Mouse (Mus musculus) limb, embryonic 11.5 days (tissue): ENCODE measurements around the gene Rpp30. TPM values are rescaled to one million over a fixed set of nuclear protein-coding genes. Genes with fewer than 3 reads are reported as not detected.

Source experiments
- ATAC-seq: fragments of 200-750 bp; cut with Nextera tagmentation; 2 replicates; pipeline ENCODE4 v1.8.0; 2017; ENCODE audit warnings: low read depth; ENCODE audit not compliant: insufficient number of reproducible peaks, low FRiP score, low TSS enrichment
- DNase-seq: peaks from one replicate; pipeline ENCODE4 v3.0.0-alpha.2; 2015; ENCODE audit warnings: low spot score
- H3K27ac ChIP-seq: fragments of 300-500 bp; sonication (generic); replicated peaks from 2 replicates; pipeline ENCODE4 v1.5.1; 2014; ENCODE audit warnings: low read depth, mild to moderate bottlenecking, low read length
- H3K27me3 ChIP-seq: fragments of 300-500 bp; sonication (generic); 2 replicates; pipeline ENCODE4 v1.6.1; 2014; ENCODE audit warnings: mild to moderate bottlenecking, low read length, mixed read lengths; ENCODE audit not compliant: control insufficient read depth, insufficient read depth
- H3K36me3 ChIP-seq: fragments of 300-500 bp; sonication (generic); 2 replicates; pipeline ENCODE4 v1.6.1; 2014; ENCODE audit warnings: mild to moderate bottlenecking, low read length, moderate library complexity, mixed read lengths; ENCODE audit not compliant: control insufficient read depth, insufficient read depth
- H3K4me1 ChIP-seq: fragments of 300-500 bp; sonication (generic); 2 replicates; pipeline ENCODE4 v1.6.1; 2014; ENCODE audit warnings: low read length, mixed read lengths; ENCODE audit not compliant: control insufficient read depth, insufficient read depth
- H3K4me2 ChIP-seq: fragments of 300-500 bp; sonication (generic); 2 replicates; pipeline ENCODE4 v1.6.1; 2014; ENCODE audit warnings: low read depth, mild to moderate bottlenecking, moderate library complexity; ENCODE audit not compliant: severe bottlenecking
- H3K4me3 ChIP-seq: fragments of 300-500 bp; sonication (generic); 2 replicates; pipeline ENCODE4 v1.5.1; 2014; ENCODE audit warnings: low read depth, low read length
- H3K9ac ChIP-seq: fragments of 300-500 bp; sonication (generic); 2 replicates; pipeline ENCODE4 v1.6.1; 2014; ENCODE audit warnings: mild to moderate bottlenecking, low read length
- H3K9me3 ChIP-seq: fragments of 300-500 bp; sonication (generic); 2 replicates; pipeline ENCODE4 v1.6.1; 2016; ENCODE audit warnings: low read length; ENCODE audit not compliant: control insufficient read depth
- WGBS: fragments of 180-500 bp; shearing (Covaris S2); extraction: QIAGEN DNeasy Blood & Tissue Kit; methylation state at CpG from one replicate; pipeline ENCODE4 v1.1.7; 2014; 5-methylcytosine and 5-hydroxymethylcytosine counted together
- polyA plus RNA-seq: library from polyadenylated mRNA; unstranded; fragments of >200 nt; fragmentation: Nextera tagmentation; extraction: Ambion mirVana; gene quantifications from 2 replicates; pipeline ENCODE4 v1.2.1, GENCODE M21; 2014

Gene Rpp30
- polyA plus RNA-seq, 1 experiment from 2014 or later: 88.6 TPM

DNA sequence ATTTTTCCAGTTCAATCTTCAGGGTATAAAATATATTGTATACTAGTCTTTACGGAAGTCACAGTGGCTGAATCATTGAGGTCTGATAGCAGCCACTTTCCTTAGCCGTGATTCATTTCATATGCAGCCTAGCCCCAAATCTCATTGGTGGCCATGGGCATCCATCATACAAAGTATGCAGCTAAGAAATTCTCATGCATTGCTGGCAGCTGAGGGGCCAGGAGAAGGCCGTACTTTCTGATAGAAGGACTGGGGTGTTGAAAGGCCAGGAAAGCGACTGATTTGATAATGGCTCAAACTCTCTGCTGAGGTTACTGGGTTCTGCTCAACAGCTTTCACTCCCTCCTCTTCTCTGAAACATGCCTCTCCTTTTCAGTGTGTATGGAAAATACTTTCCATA, 32.7 kb downstream of the Rpp30 start:
- H3K9me3 ChIP-seq: no peaks in the 10 kb centered on the region
- ATAC-seq: no peak
- H3K9ac ChIP-seq: no peak overlapping the region
- no peak overlapping the region for H3K4me2 ChIP-seq
- no peaks in the 10 kb centered on the region for H3K4me1 ChIP-seq
- WGBS: 81% methylated on average over 4 of the region's 4 CpGs
- no peaks in the 10 kb centered on the region for H3K36me3 ChIP-seq
- H3K27ac ChIP-seq: no peak overlapping the region
- no peak for DNase-seq
- no peaks in the 10 kb centered on the region for H3K27me3 ChIP-seq
- H3K4me3 ChIP-seq: no peak overlapping the region

DNA sequence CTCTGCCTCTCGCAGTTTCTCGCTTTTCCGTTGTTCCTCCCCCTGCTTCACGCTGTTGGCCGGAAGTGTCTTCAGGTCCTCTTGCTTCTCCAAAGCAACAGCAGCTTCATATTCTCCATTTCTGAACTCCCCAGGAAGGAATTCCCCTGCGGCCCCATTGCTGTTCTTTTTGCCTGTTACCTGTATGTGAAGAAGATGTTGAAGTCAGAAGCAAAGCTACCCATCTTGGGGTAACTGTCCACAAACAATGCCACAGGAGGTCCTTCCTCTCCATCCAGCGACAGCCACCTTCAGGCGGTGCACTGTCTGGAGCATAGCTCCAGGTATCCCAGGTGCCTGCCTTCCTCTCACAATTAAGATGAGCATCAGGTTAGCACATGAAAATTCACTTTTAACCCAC, 35.7 kb downstream of the Rpp30 start:
- no peak overlapping the region for H3K9ac ChIP-seq
- H3K27me3 ChIP-seq: no peaks in the 10 kb centered on the region
- no peaks in the 10 kb centered on the region for H3K36me3 ChIP-seq
- H3K9me3 ChIP-seq: no peaks in the 10 kb centered on the region
- 91% methylated on average over 8 of the region's 8 CpGs for WGBS
- no peaks in the 10 kb centered on the region for H3K4me1 ChIP-seq
- DNase-seq (no peak), ATAC-seq (no peak)
- no peak overlapping the region for H3K4me2 ChIP-seq
- H3K4me3 ChIP-seq: no peak overlapping the region
- H3K27ac ChIP-seq: no peak overlapping the region

DNA sequence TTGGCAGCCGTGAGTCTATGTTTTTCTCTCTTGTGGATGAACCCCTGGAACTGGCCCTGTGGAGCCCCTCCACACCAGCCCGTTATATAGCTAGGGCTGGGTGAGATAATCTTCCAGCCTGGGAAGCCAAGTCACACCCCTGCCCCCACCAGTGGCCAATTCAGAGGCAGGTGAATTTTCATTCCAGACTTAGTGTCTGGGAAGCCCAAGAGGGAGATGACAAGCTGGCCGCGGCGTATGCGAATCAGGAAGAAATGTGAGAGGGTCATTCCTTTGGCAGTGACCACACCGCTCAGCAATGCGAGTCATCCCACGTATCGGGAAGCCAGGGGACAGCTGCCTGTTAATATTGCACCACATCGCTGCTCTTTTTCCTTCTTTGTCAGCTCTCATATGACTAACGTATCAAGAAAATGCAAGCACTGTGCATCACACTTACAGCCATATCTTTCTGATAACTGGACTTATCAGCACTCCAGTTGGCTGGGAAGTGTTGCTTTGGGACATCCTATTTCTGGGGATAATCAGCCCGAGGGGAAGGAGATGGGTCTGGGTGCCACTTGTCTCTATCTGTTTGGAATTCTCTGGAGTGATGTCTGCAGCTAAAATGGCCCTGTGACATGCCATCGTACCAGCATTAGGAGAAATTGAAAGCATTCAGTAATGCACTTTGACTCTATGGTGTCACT, 36.4 kb downstream of the Rpp30 start, which contains the start of gene Ankrd1:
Ankrd1 (minus strand) TSS at position 317 of the 689 bp plus-strand sequence.
- 87% methylated on average over 14 of the region's 14 CpGs for WGBS
- Histone ChIP-seq H3K4me2 (no peak within 1 kb of the TSS), H3K4me1 (no peaks in the 10 kb centered on the region), H3K36me3 (no peaks in the 10 kb centered on the region), H3K4me3 (no peak within 1 kb of the TSS), H3K27me3 (no peaks in the 10 kb centered on the region), H3K9me3 (no peaks in the 10 kb centered on the region), H3K9ac (no peak within 1 kb of the TSS), H3K27ac (no peak within 1 kb of the TSS)
- DNase-seq (no peak), ATAC-seq (no peak)

DNA sequence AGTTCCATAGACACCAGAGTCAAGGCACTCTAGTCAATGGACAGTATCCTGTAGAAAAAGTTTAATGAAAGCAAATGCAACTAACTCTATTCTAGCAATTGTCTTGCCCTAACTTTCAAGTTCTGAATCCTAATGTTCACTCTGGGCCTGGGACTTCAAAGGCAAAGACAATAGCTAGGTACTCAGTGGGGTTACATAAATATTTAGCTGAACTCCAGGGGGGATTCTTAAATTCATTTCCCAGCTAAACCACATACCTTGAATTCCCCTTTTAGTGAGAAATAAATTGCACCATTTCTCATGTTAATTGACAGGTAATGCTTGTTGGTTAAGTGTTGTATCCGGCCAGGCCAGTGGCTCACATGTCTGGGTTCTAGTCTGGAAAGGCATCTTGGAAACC, 40.7 kb downstream of the Rpp30 start:
- WGBS: 29% methylated on average over 1 of the region's 1 CpGs
- no peaks in the 10 kb centered on the region for H3K9me3 ChIP-seq
- H3K36me3 ChIP-seq: no peaks in the 10 kb centered on the region

DNA sequence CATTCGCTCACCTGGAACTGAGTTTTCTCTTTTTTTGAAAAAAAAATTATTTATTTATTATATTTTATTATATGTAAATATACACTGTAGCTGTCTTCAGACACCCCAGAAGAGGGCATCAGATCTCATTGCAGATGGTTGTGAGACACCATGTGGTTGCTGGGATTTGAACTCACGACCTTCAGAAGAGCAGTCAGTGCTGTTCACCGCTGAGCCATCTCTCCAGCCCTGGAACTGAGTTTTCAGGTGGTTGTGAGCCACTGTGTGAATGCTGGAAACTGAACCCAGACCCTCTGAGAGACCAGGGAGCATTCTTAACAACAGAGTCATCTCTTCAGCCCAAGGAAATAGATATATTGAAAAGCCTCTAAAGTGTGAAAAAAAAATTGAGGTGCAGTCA, 44.9 kb downstream of the Rpp30 start:
- no peak for DNase-seq
- Histone ChIP-seq H3K27ac (no peak overlapping the region), H3K4me3 (no peak overlapping the region), H3K36me3 (no peaks in the 10 kb centered on the region), H3K9ac (no peak overlapping the region), H3K27me3 (no peaks in the 10 kb centered on the region), H3K4me1 (no peaks in the 10 kb centered on the region), H3K4me2 (no peak overlapping the region), H3K9me3 (no peaks in the 10 kb centered on the region)
- WGBS: 95% methylated on average over 3 of the region's 3 CpGs
- ATAC-seq: no peak

More for the DNA sequence above, 40.7 kb downstream of the Rpp30 start:
- H3K9ac ChIP-seq: no peak overlapping the region
- no peaks in the 10 kb centered on the region for H3K27me3 ChIP-seq
- H3K4me2 ChIP-seq: no peak overlapping the region
- H3K4me3 ChIP-seq: no peak overlapping the region
- no peak overlapping the region for H3K27ac ChIP-seq
- DNase-seq (no peak), ATAC-seq (no peak)
- no peaks in the 10 kb centered on the region for H3K4me1 ChIP-seq

DNA sequence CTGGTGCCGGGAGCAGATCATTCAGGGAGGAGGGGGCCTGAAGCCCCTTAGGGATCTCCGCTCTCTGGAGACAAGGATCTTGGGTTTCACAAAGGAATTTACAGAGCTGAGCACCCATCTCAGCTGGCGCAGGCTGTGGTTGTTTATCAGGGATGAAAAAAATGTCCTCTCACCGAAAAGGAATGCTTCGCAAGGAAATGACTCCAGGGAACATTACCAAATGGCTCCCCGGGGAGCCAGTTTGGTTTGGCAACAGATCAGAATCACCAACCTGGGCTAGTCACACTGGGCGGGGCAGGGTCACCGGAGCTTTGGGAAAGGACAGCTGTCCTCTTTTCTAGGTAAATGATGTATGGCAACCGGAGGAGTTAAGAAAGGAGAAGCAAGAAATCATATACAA, 45.7 kb downstream of the Rpp30 start:
- ATAC-seq (no peak), DNase-seq (no peak)
- Histone ChIP-seq H3K9ac (no peak overlapping the region), H3K27ac (no peak overlapping the region), H3K9me3 (no peaks in the 10 kb centered on the region), H3K36me3 (no peaks in the 10 kb centered on the region), H3K4me2 (no peak overlapping the region), H3K4me3 (no peak overlapping the region), H3K27me3 (no peaks in the 10 kb centered on the region), H3K4me1 (no peaks in the 10 kb centered on the region)
- WGBS: 31% methylated on average over 9 of the region's 9 CpGs

DNA sequence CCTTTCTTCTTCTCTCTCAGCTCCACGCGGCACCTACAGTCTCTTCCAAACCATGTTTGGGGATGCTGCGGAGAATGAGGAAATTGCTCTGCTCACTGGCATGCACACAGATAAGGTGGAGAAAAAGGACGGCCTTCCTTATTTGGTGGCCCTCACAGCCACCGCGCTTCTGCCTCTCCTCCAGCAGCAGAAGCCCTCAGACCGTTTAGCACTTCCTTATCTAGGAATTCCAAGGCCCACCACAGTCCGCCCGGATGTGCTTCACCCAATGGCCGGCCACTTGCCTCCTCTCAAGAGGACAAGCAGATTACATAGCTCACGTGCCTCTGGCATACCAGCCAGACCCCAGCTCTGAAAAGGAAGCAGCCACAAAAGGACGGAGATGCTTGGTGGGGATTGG, 46.1 kb downstream of the Rpp30 start:
- no peaks in the 10 kb centered on the region for H3K9me3 ChIP-seq
- no peaks in the 10 kb centered on the region for H3K27me3 ChIP-seq
- no peak overlapping the region for H3K9ac ChIP-seq
- H3K4me2 ChIP-seq: no peak overlapping the region
- H3K4me3 ChIP-seq: no peak overlapping the region
- H3K27ac ChIP-seq: no peak overlapping the region
- H3K36me3 ChIP-seq: no peaks in the 10 kb centered on the region
- WGBS: 17% methylated on average over 12 of the region's 12 CpGs
- no peak for DNase-seq
- no peaks in the 10 kb centered on the region for H3K4me1 ChIP-seq
- ATAC-seq: no peak

DNA sequence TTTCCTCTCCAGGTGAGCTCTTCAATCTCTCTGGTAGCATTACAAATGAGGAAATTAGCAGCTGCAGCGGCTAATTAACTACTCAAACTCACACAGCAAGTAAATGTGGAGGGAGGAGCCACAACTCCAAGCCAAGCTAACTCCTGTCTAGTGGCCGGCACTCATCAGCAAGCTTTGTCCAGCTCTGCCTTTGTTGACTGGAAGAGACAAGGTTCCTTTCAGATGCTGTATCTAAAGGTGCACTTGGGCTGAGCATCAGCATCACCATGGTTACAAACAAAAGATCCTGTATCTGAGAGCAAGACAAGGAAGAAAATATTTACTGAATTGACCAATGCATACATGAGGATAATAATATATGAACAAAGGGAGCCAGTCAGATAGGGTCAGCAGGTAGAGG, 46.7 kb downstream of the Rpp30 start:
- no peak overlapping the region for H3K27ac ChIP-seq
- H3K9ac ChIP-seq: no peak overlapping the region
- no peaks in the 10 kb centered on the region for H3K27me3 ChIP-seq
- WGBS: 68% methylated on average over 2 of the region's 2 CpGs
- H3K4me1 ChIP-seq: no peaks in the 10 kb centered on the region
- H3K4me3 ChIP-seq: no peak overlapping the region
- no peaks in the 10 kb centered on the region for H3K9me3 ChIP-seq
- no peaks in the 10 kb centered on the region for H3K36me3 ChIP-seq
- no peak for ATAC-seq
- DNase-seq: no peak
- H3K4me2 ChIP-seq: no peak overlapping the region

DNA sequence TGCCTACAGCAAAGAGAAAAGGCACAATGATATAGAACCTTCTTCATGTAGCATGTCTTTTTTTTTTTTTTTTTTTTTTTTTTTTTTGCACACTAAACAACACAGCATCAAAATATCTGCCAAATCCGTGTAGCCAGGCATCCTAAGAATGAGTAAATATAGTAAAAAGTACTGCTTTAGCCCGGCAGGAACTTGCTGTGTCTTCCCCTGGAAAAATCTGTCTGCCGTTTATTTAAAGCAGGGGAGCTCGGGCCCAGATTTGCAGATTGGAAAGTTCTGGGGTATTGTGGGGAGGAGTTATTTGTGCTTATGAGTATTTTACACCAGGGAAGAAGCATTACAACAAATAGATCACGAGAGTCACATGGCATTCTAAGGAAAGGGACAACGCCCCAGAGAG, 48.5 kb downstream of the Rpp30 start:
- ATAC-seq: no peak
- H3K27ac ChIP-seq: no peak overlapping the region
- no peaks in the 10 kb centered on the region for H3K36me3 ChIP-seq
- H3K9ac ChIP-seq: no peak overlapping the region
- no peak for DNase-seq
- H3K9me3 ChIP-seq: no peaks in the 10 kb centered on the region
- WGBS: 84% methylated on average over 6 of the region's 6 CpGs
- H3K27me3 ChIP-seq: no peaks in the 10 kb centered on the region
- no peak overlapping the region for H3K4me3 ChIP-seq
- H3K4me1 ChIP-seq: no peaks in the 10 kb centered on the region
- no peak overlapping the region for H3K4me2 ChIP-seq
